Mouse (Mus musculus) gastrocnemius, postnatal 4 days (tissue): ENCODE measurements around the gene Fgfr2. TPM values are rescaled to one million over a fixed set of nuclear protein-coding genes. Genes with fewer than 3 reads are reported as not detected.
A peak's percentile ranks its signal among the peaks of the same experiment; 100 is the strongest.

Source experiments
- DNase-seq, 2 experiments: peaks; one replicate each; pipeline ENCODE4 v3.0.0; 2021 to 2022; ENCODE audit warnings: low spot score in 2 of 2, mixed read lengths in 2 of 2
- total RNA-seq, 2 experiments: library from RNA; stranded (reverse); gene quantifications; 2 replicates each; pipeline ENCODE4 v1.2.3; 2021

Gene Fgfr2
- total RNA-seq, 2 experiments from 2014 or later: 6.5 to 8.0 TPM

- no peak for DNase-seq
Measured at GRCm38 (mm10) chr7:130307036-130307435, 2816.1 kb downstream of the Fgfr2 start.

GRCm38 (mm10) chr7:130304642-130305041, 2818.5 kb downstream of the Fgfr2 start:
- no peak for DNase-seq

- DNase-seq: no peak
Measured at GRCm38 (mm10) chr7:130303464-130303863, 2819.7 kb downstream of the Fgfr2 start.

- DNase-seq: no peak
Measured at GRCm38 (mm10) chr7:130300606-130301005, 2822.5 kb downstream of the Fgfr2 start.

- DNase-seq: no peak
Measured at GRCm38 (mm10) chr7:130298926-130299594, 2824.1 kb downstream of the Fgfr2 start.

GRCm38 (mm10) chr7:130291179-130291578, 2832.0 kb downstream of the Fgfr2 start:
- no peak for DNase-seq

GRCm38 (mm10) chr7:130289428-130289790, 2833.7 kb downstream of the Fgfr2 start:
- DNase-seq: no peak

GRCm38 (mm10) chr7:130288719-130289427, 2834.3 kb downstream of the Fgfr2 start:
- no peak for DNase-seq

- DNase-seq: no peak
Measured at GRCm38 (mm10) chr7:130288248-130288647, 2834.9 kb downstream of the Fgfr2 start.

- no peak for DNase-seq
Measured at GRCm38 (mm10) chr7:130278738-130279705, 2844.1 kb downstream of the Fgfr2 start.

GRCm38 (mm10) chr7:130278000-130278737, 2845.0 kb downstream of the Fgfr2 start:
- DNase-seq: no peak

- DNase-seq: peak; percentile 66 to 75
Measured at GRCm38 (mm10) chr7:130273265-130273664, 2849.9 kb downstream of the Fgfr2 start.

GRCm38 (mm10) chr7:130270807-130271206, 2852.3 kb downstream of the Fgfr2 start:
- DNase-seq: no peak

GRCm38 (mm10) chr7:130269124-130269867, 2853.9 kb downstream of the Fgfr2 start:
- DNase-seq: no peak

GRCm38 (mm10) chr7:130267099-130267498, 2856.1 kb downstream of the Fgfr2 start:
- no peak for DNase-seq

GRCm38 (mm10) chr7:130266166-130266490, 2857.0 kb downstream of the Fgfr2 start:
- peak; percentile 76 to 82 for DNase-seq

- peak in 1 of 2 experiments; percentile 20 for DNase-seq
Measured at GRCm38 (mm10) chr7:130265319-130266165, 2857.6 kb downstream of the Fgfr2 start.

- peak; percentile 35 to 62 for DNase-seq
Measured at GRCm38 (mm10) chr7:130264616-130265318, 2858.4 kb downstream of the Fgfr2 start.
